Mouse (Mus musculus): Measurements from ENCODE around the gene Sh3gl2.

DNA sequence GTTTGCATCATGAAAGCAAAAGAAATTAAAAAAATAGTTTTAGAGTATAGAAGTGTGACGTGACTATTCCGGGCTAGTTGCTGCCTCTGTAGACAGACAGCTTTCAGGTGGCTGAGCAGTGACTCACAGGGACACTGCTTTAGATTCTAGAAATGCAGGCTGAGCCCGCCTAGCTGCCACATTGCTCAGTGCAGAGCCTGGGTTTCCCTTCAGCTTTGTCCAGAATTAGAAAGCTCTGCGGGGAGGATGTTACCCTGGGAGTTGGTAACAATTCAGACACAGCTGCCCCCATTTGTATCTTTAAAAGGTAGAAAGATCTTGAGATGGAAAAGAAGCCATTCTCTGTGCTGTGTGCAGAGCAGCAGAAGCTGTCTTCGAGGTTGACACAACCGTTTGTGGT lies 166.1 kb downstream of the Sh3gl2 start:
- no peak for TF ChIP-seq POLR2A (IDR thresholded peaks at IDR 0.05; ENCODE audit: low read depth, low read length)
- no peak for TF ChIP-seq CTCF (conservative IDR thresholded peaks at IDR 0.05 in 1 of 2, IDR thresholded peaks at IDR 0.05 in 1 of 2; ENCODE audit: low read depth in 2 of 2, low read length in 2 of 2)
- TF ChIP-seq POLR2AphosphoS2 (IDR thresholded peaks at IDR 0.05; ENCODE audit: low read depth, low read length), result no peak
- no peak for TF ChIP-seq JUND (conservative IDR thresholded peaks at IDR 0.05; ENCODE audit: low read depth, low read length)
- TF ChIP-seq GABPA (IDR thresholded peaks at IDR 0.05; ENCODE audit: insufficient replicate concordance, low read depth, low read length), result no peak
- no peak for TF ChIP-seq MAX (IDR thresholded peaks at IDR 0.05; ENCODE audit: low read length)
- TF ChIP-seq EP300 (IDR thresholded peaks at IDR 0.05; ENCODE audit: low read length), result no peak
